Mouse (Mus musculus): Measurements from ENCODE around the gene Tcp11. TPM values are rescaled to one million over a fixed set of nuclear protein-coding genes. Genes with fewer than 3 reads are reported as not detected.

Gene Tcp11
- polyA plus RNA-seq, 1 experiment: not detected

- TF ChIP-seq MAX (IDR thresholded peaks at IDR 0.05): no peak
- TF ChIP-seq MYOG (IDR thresholded peaks at IDR 0.05; ENCODE audit: control insufficient read depth, extremely low read depth, insufficient read length): no peak
- TF ChIP-seq CTCF (IDR thresholded peaks at IDR 0.05; ENCODE audit: control insufficient read depth, insufficient read depth, insufficient read length): no peak
- TF ChIP-seq MYOD1 (IDR thresholded peaks at IDR 0.05; ENCODE audit: control insufficient read depth, insufficient read length, low read depth): no peak
- Histone ChIP-seq H3K79me3 (ENCODE audit: low read depth) (no peaks in the 10 kb centered on the region), H3K79me2 (ENCODE audit: control insufficient read depth, insufficient read depth) (no peaks in the 10 kb centered on the region), H3K4me3 (ENCODE audit: insufficient read depth, poor library complexity, severe bottlenecking) (no peak overlapping the region), H3K27me3 (ENCODE audit: control insufficient read depth, insufficient read depth, insufficient read length) (no peaks in the 10 kb centered on the region), H3K36me3 (ENCODE audit: control insufficient read depth, insufficient read depth) (no peaks in the 10 kb centered on the region), H3ac (ENCODE audit: control insufficient read depth, insufficient read length, low read depth) (no peak overlapping the region)
These were observed 30.2 kb downstream of the Tcp11 start for GRCm38 (mm10) chr17:28050210-28050609.

- H3K27me3 ChIP-seq (ENCODE audit: control insufficient read depth, insufficient read depth, insufficient read length): no peaks in the 10 kb centered on the region
- H3K79me2 ChIP-seq (ENCODE audit: control insufficient read depth, insufficient read depth): no peaks in the 10 kb centered on the region
- H3ac ChIP-seq (ENCODE audit: control insufficient read depth, insufficient read length, low read depth): no peak overlapping the region
- TF ChIP-seq MYOG (IDR thresholded peaks at IDR 0.05; ENCODE audit: control insufficient read depth, extremely low read depth, insufficient read length) (no peak), CTCF (IDR thresholded peaks at IDR 0.05; ENCODE audit: control insufficient read depth, insufficient read depth, insufficient read length) (peak; percentile 90)
- H3K36me3 ChIP-seq (ENCODE audit: control insufficient read depth, insufficient read depth): no peaks in the 10 kb centered on the region
- no peaks in the 10 kb centered on the region for H3K79me3 ChIP-seq (ENCODE audit: low read depth)
- H3K4me3 ChIP-seq (ENCODE audit: insufficient read depth, poor library complexity, severe bottlenecking): no peak overlapping the region
These were observed 32.0 kb downstream of the Tcp11 start for GRCm38 (mm10) chr17:28048425-28048824.

- no peaks in the 10 kb centered on the region for H3K79me2 ChIP-seq (ENCODE audit: control insufficient read depth, insufficient read depth)
- no peaks in the 10 kb centered on the region for H3K27me3 ChIP-seq (ENCODE audit: control insufficient read depth, insufficient read depth, insufficient read length)
- no peak for TF ChIP-seq CEBPB (IDR thresholded peaks at IDR 0.05; ENCODE audit: low read depth)
- no peak for TF ChIP-seq CTCF (IDR thresholded peaks at IDR 0.05; ENCODE audit: control insufficient read depth, insufficient read depth, insufficient read length)
- no peak for TF ChIP-seq MYOD1 (IDR thresholded peaks at IDR 0.05; ENCODE audit: control insufficient read depth, insufficient read length, low read depth)
- TF ChIP-seq MYOG (IDR thresholded peaks at IDR 0.05; ENCODE audit: control insufficient read depth, extremely low read depth, insufficient read length): no peak
- no peak for TF ChIP-seq FOSL1 (IDR thresholded peaks at IDR 0.05; ENCODE audit: insufficient read depth, low read length, poor library complexity, severe bottlenecking)
- no peak for TF ChIP-seq MAX (IDR thresholded peaks at IDR 0.05)
- TF ChIP-seq USF1 (IDR thresholded peaks at IDR 0.05; ENCODE audit: low read depth): no peak
- no peak overlapping the region for H3K4me3 ChIP-seq (ENCODE audit: insufficient read depth, poor library complexity, severe bottlenecking)
- H3K79me3 ChIP-seq (ENCODE audit: low read depth): no peaks in the 10 kb centered on the region
- no peaks in the 10 kb centered on the region for H3K36me3 ChIP-seq (ENCODE audit: control insufficient read depth, insufficient read depth)
- no peak overlapping the region for H3ac ChIP-seq (ENCODE audit: control insufficient read depth, insufficient read length, low read depth)
These were observed 32.9 kb downstream of the Tcp11 start for GRCm38 (mm10) chr17:28047520-28047919.

DNA sequence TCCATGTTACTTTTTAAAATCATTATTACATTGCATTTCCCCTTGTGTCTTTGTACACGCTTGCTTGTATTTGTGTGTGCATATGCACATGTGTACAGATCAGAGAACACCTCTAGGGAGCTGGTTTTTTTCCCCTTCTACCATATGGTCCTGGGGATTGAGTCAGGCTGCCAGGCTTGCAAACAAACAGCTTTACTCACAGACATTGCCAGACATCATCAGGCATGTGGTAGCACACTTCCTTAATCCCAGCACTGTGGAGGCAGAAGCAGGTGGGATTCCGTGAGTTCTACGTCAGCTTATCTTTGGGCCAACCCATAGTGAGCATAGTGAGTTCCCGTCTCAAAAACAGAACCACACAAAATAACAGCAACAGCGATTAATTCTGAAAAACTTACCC is 33.4 kb downstream of the Tcp11 start:
- TF ChIP-seq CEBPB (IDR thresholded peaks at IDR 0.05; ENCODE audit: low read depth) (no peak), FOSL1 (IDR thresholded peaks at IDR 0.05; ENCODE audit: insufficient read depth, low read length, poor library complexity, severe bottlenecking) (no peak), CTCF (IDR thresholded peaks at IDR 0.05; ENCODE audit: control insufficient read depth, insufficient read depth, insufficient read length) (no peak), MAX (IDR thresholded peaks at IDR 0.05) (no peak), MYOD1 (IDR thresholded peaks at IDR 0.05; ENCODE audit: control insufficient read depth, insufficient read length, low read depth) (no peak), USF1 (IDR thresholded peaks at IDR 0.05; ENCODE audit: low read depth) (no peak), MYOG (IDR thresholded peaks at IDR 0.05; ENCODE audit: control insufficient read depth, extremely low read depth, insufficient read length) (no peak)
- H3ac ChIP-seq (ENCODE audit: control insufficient read depth, insufficient read length, low read depth): no peak overlapping the region
- H3K79me3 ChIP-seq (ENCODE audit: low read depth): no peaks in the 10 kb centered on the region
- H3K36me3 ChIP-seq (ENCODE audit: control insufficient read depth, insufficient read depth): no peaks in the 10 kb centered on the region
- H3K4me3 ChIP-seq (ENCODE audit: insufficient read depth, poor library complexity, severe bottlenecking): no peak overlapping the region
- no peaks in the 10 kb centered on the region for H3K79me2 ChIP-seq (ENCODE audit: control insufficient read depth, insufficient read depth)
- no peaks in the 10 kb centered on the region for H3K27me3 ChIP-seq (ENCODE audit: control insufficient read depth, insufficient read depth, insufficient read length)

GRCm38 (mm10) chr17:28042299-28042771 is 38.1 kb downstream of the Tcp11 start:
- no peaks in the 10 kb centered on the region for H3K27me3 ChIP-seq (ENCODE audit: control insufficient read depth, insufficient read depth, insufficient read length)
- no peak for TF ChIP-seq USF1 (IDR thresholded peaks at IDR 0.05; ENCODE audit: low read depth)
- no peaks in the 10 kb centered on the region for H3K79me2 ChIP-seq (ENCODE audit: control insufficient read depth, insufficient read depth)
- no peak overlapping the region for H3ac ChIP-seq (ENCODE audit: control insufficient read depth, insufficient read length, low read depth)
- H3K79me3 ChIP-seq (ENCODE audit: low read depth): no peaks in the 10 kb centered on the region
- no peaks in the 10 kb centered on the region for H3K36me3 ChIP-seq (ENCODE audit: control insufficient read depth, insufficient read depth)
- no peak overlapping the region for H3K4me3 ChIP-seq (ENCODE audit: insufficient read depth, poor library complexity, severe bottlenecking)

- H3K4me3 ChIP-seq (ENCODE audit: insufficient read depth, poor library complexity, severe bottlenecking): no peak overlapping the region
- TF ChIP-seq CEBPB (IDR thresholded peaks at IDR 0.05; ENCODE audit: low read depth) (no peak), MAX (IDR thresholded peaks at IDR 0.05) (no peak), CTCF (IDR thresholded peaks at IDR 0.05; ENCODE audit: control insufficient read depth, insufficient read depth, insufficient read length) (no peak), MYOG (IDR thresholded peaks at IDR 0.05; ENCODE audit: control insufficient read depth, extremely low read depth, insufficient read length) (no peak), FOSL1 (IDR thresholded peaks at IDR 0.05; ENCODE audit: insufficient read depth, low read length, poor library complexity, severe bottlenecking) (no peak), MYOD1 (IDR thresholded peaks at IDR 0.05; ENCODE audit: control insufficient read depth, insufficient read length, low read depth) (no peak), USF1 (IDR thresholded peaks at IDR 0.05; ENCODE audit: low read depth) (no peak)
- H3K36me3 ChIP-seq (ENCODE audit: control insufficient read depth, insufficient read depth): no peaks in the 10 kb centered on the region
- no peak overlapping the region for H3ac ChIP-seq (ENCODE audit: control insufficient read depth, insufficient read length, low read depth)
- H3K27me3 ChIP-seq (ENCODE audit: control insufficient read depth, insufficient read depth, insufficient read length): no peaks in the 10 kb centered on the region
- H3K79me2 ChIP-seq (ENCODE audit: control insufficient read depth, insufficient read depth): no peaks in the 10 kb centered on the region
- H3K79me3 ChIP-seq (ENCODE audit: low read depth): no peaks in the 10 kb centered on the region
These were observed 39.1 kb downstream of the Tcp11 start for GRCm38 (mm10) chr17:28041298-28041697.

Measured in C2C12 (cell line).